Mouse (Mus musculus) limb, embryonic 10.5 days (tissue): Measurements from ENCODE around the gene Dguok. TPM values are rescaled to one million over a fixed set of nuclear protein-coding genes. Genes with fewer than 3 reads are reported as not detected.

ENCODE experiments used
- DNase-seq: peaks from one replicate; pipeline ENCODE4 v3.0.0-alpha.2; 2017; ENCODE audit warnings: low spot score
- H3K27ac ChIP-seq: fragments of 300-500 bp; sonication (generic); 2 replicates; pipeline ENCODE4 v1.5.1; 2016; ENCODE audit warnings: mild to moderate bottlenecking
- H3K27me3 ChIP-seq: fragments of 300-500 bp; sonication (generic); 2 replicates; pipeline ENCODE4 v1.6.1; 2016; ENCODE audit warnings: low read depth, mild to moderate bottlenecking; ENCODE audit not compliant: poor library complexity, severe bottlenecking
- H3K36me3 ChIP-seq: fragments of 300-500 bp; sonication (generic); 2 replicates; pipeline ENCODE4 v1.6.1; 2016; ENCODE audit warnings: mild to moderate bottlenecking, moderate library complexity
- H3K4me1 ChIP-seq: fragments of 300-500 bp; sonication (generic); 2 replicates; pipeline ENCODE4 v1.6.1; 2016
- H3K4me3 ChIP-seq: fragments of 300-500 bp; sonication (generic); 2 replicates; pipeline ENCODE4 v1.5.1; 2016; ENCODE audit warnings: mild to moderate bottlenecking, moderate library complexity
- H3K9me3 ChIP-seq: fragments of 300-500 bp; sonication (generic); replicated peaks from 2 replicates; pipeline ENCODE4 v1.6.1; 2016; ENCODE audit warnings: mild to moderate bottlenecking
- WGBS: fragments of 180-500 bp; shearing (Covaris S2); methylation state at CpG from one replicate; pipeline ENCODE4 v1.1.7; 2016; 5-methylcytosine and 5-hydroxymethylcytosine counted together
- polyA plus RNA-seq: library from polyadenylated mRNA; unstranded; fragments of >200 nt; fragmentation: Nextera tagmentation; extraction: Ambion mirVana; gene quantifications from 2 replicates; pipeline ENCODE4 v1.2.1, GENCODE M21; 2016

Gene Dguok
- polyA plus RNA-seq, 1 experiment from 2014 or later, result 69.5 TPM

DNA sequence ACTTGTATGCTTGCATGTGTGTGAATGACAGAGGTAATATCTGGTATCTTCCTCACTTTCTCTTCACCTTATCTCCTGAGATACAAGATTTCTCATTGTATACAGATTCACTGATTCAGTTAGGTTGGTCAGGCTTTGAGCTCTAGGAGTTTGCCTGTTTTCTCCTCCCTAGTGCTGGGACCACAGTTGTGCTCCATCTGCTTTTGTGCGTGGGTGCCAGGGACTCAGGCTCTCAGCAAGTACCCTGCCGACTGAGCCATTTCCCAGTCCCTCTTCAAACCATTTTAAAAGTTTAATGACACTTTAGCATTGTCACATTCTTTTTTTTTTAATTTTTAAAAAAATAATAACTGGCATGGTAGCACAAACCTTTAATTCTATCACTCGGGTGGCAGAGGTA lies 8.4 kb upstream of the Dguok start:
- Histone ChIP-seq H3K27me3 (no peaks in the 10 kb centered on the region), H3K9me3 (no peaks in the 10 kb centered on the region), H3K27ac (no peak overlapping the region), H3K36me3 (no peaks in the 10 kb centered on the region), H3K4me3 (no peak overlapping the region), H3K4me1 (no peaks in the 10 kb centered on the region)
- WGBS, result 72% methylated on average over 3 of the region's 3 CpGs
- no peak for DNase-seq

DNA sequence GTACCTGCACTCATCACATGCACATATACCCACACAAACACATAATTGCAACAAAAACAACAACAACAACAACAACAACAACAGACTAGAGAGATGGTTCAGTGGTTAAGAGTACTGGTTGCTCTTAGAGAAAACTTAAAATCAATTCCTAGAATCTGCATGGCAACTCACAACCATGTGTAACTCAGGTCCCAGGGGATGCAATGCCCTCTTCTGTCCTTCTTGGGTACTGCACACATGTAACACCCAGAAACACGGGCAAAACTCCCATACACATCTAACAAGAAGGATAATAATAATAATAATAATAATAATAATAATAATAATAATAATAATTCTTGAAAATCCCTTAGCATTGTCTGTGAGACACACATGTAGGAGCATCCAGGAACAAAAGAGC lies 5.7 kb upstream of the Dguok start:
- DNase-seq, result peak; percentile 60
- 31% methylated on average over 1 of the region's 1 CpGs for WGBS

DNA sequence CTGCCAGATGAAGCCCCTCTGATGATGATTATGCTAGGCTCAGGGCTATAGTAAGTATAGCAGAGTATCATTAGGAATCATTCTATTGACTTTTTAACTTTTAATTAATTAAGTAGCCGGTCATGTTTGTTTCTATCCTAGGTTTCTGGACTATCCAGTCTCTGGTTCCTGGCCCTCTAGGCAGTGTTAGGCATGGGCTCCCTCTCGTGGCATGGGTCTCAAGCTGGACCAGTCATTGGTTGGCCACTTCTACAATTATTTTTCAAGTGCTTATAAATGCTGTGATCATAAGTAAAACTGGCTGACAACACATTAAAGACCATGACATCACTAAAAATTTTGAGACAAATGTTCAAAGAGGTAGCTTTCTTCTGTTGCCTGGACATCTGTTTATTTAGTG lies 3.4 kb upstream of the Dguok start:
- H3K4me3 ChIP-seq, result no peak overlapping the region
- H3K4me1 ChIP-seq, result peaks cover 14% of the 10 kb centered on the region
- 64% methylated on average over 2 of the region's 2 CpGs for WGBS
- no peaks in the 10 kb centered on the region for H3K27me3 ChIP-seq
- no peak overlapping the region for H3K27ac ChIP-seq
- no peaks in the 10 kb centered on the region for H3K36me3 ChIP-seq
- H3K9me3 ChIP-seq, result no peaks in the 10 kb centered on the region
- no peak for DNase-seq

More for the DNA sequence above, 5.7 kb upstream of the Dguok start:
- Histone ChIP-seq H3K4me1 (peaks cover 4% of the 10 kb centered on the region; the same call in 1 of the 2 replicates), H3K9me3 (no peaks in the 10 kb centered on the region), H3K27ac (no peak overlapping the region), H3K27me3 (no peaks in the 10 kb centered on the region), H3K4me3 (no peak overlapping the region), H3K36me3 (no peaks in the 10 kb centered on the region)

DNA sequence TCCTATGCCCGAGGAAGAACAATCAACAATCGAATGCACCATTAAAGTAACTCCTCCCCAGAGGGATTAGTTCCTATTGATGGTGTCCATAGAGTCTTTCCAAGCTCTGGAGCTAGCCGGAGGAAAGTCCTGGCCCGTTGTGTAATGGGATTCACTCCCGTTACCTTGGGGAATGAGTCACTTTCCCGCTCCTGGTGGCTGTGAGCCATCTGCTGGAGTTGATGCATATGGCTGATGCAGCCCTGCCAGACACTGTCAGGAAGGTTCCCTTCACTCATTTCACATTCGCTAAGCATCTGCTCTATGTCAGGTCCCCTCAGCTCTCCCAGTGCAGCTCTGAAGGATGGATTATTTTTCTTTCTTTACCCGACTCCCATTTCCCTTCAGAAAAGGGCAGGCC lies 2.7 kb upstream of the Dguok start:
- H3K9me3 ChIP-seq, result no peaks in the 10 kb centered on the region
- no peak for DNase-seq
- H3K27me3 ChIP-seq, result no peaks in the 10 kb centered on the region
- peaks cover 16% of the 10 kb centered on the region for H3K4me1 ChIP-seq
- H3K36me3 ChIP-seq, result no peaks in the 10 kb centered on the region
- no peak overlapping the region for H3K4me3 ChIP-seq
- 59% methylated on average over 8 of the region's 8 CpGs for WGBS
- H3K27ac ChIP-seq, result no peak overlapping the region

DNA sequence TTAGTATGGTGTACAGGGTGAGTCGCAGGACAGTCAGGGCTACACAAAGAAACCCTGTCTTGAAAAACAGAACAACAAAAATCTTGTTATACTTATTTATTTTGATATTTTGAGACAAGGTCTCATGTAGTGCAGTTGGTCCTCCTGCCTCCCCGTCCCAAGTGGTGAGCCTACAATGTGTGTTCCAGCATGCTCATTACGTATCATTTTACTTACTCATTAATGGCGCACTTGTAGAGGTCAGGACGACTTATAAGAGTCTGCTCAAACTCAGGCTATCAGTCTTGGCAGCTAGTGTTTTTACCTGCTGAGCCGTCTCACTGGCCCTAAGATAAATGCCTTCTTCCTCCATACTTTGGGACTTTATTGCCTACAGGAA lies 388 bp upstream of the Dguok start:
- Histone ChIP-seq H3K36me3 (peaks cover 3% of the 10 kb centered on the region; the same call in 1 of the 2 replicates), H3K27me3 (no peaks in the 10 kb centered on the region), H3K27ac (peak overlapping the region; percentile 92), H3K9me3 (no peaks in the 10 kb centered on the region), H3K4me3 (peak overlapping the region; percentile 91), H3K4me1 (peaks cover 16% of the 10 kb centered on the region)
- WGBS, result 34% methylated on average over 6 of the region's 6 CpGs
- DNase-seq, result peak; percentile 32

DNA sequence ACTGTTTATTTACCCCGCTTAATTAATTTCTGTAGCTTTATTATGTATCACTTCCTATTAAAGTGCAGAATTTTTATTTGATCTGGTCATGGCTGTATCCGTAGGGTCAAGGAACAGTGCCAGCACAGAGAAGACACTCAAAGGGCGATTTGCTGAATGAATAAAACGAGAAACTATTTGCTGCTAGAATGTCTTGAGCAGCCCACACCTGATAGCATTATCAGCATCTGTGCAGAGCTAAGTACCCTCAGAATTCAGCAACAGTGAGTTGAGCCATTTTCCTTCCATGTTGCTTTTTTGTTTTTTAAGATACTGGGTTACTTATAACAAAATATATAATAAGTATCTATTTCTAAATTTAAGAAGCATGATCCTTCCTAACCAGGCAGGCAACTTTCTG lies 1.2 kb downstream of the Dguok start:
- no peaks in the 10 kb centered on the region for H3K9me3 ChIP-seq
- H3K4me1 ChIP-seq, result peaks cover 16% of the 10 kb centered on the region
- WGBS, result 94% methylated on average over 4 of the region's 4 CpGs
- no peaks in the 10 kb centered on the region for H3K27me3 ChIP-seq
- H3K4me3 ChIP-seq, result peak overlapping the region; percentile 91
- no peak overlapping the region for H3K27ac ChIP-seq
- peaks cover 4% of the 10 kb centered on the region; the same call in 1 of the 2 replicates for H3K36me3 ChIP-seq
- no peak for DNase-seq

DNA sequence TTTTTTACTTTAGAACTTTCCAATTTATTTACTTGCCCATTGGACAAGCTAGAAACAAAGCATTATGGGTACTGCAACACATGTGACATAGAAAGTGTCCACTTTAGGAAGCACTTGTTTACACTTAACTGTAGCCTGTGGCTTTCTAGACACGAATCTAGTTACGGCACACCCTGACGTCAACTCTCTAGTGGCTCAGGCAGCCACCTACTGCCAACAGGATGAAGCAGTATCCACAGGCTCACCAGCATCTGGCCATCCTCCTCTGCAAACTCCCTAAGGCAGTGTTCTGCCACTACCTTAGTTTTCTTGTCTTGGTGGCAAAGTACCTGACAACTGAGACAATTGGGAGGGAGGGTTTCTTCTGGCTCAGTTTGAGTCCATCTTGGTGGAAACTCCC lies 3.4 kb downstream of the Dguok start:
- Histone ChIP-seq H3K27me3 (no peaks in the 10 kb centered on the region), H3K9me3 (no peaks in the 10 kb centered on the region), H3K36me3 (peaks cover 17% of the 10 kb centered on the region; the same call in 1 of the 2 replicates), H3K27ac (no peak overlapping the region), H3K4me3 (no peak overlapping the region), H3K4me1 (peaks cover 16% of the 10 kb centered on the region)
- 87% methylated on average over 3 of the region's 3 CpGs for WGBS
- no peak for DNase-seq

DNA sequence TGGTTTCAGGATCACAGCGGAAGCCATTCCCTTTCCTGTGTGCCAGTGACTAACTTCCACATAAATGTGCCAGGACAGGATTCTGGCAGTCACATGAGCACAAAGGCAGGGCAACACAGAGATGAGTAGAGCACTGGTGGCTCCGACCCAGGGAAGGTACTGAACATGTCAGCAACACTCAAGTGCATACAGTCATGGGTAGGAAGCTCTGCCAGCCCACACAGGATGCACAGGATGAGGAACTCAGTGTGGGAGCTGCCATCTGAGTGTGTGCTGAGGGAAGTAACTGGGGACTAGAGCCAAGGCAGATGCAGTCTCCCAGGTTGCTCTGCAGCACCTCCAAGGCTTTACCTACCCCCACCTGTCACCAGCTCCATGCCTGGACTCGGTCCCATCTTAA lies 4.1 kb downstream of the Dguok start:
- WGBS, result 82% methylated on average over 3 of the region's 3 CpGs
- no peak for DNase-seq
- peaks cover 24% of the 10 kb centered on the region for H3K36me3 ChIP-seq

DNA sequence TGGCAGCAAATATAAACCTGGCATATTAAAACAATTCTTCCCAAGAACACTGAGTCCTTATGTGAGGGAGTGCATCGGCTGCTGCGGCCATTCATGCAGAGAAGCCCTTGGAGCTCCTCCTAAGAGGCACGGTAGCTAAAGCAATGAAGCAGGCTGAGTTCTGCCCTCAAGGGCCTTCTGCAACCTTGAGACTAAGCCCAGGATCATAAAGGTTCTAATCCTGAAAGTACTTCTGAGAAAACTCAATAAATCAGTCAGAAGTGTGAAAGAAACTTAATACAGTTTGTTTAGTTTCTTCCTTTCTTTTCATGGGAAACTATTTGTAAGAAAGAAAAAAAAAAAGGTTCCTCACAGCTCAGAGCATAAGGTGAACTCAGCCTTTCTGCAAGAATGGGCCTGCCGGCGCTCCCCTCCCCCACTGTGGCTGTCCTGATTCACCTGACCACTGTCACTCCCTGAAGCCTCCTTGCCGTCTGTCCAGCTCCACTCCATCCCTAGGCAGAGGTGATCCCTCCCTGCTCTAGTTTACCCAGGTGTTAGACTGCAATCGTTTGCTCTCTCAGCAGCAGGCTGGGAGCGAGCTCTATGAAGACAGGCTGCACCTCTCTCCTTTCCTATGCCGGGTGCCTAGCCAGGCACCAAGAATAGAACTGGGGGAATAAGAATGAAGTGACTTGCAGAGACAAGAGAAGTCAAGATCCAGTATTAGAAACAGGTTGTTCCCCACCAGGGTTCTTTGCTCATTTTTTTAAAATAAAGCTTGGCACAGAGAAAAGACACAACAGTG lies 5.1 kb downstream of the Dguok start:
- WGBS, result 55% methylated on average over 9 of the region's 9 CpGs
- Histone ChIP-seq H3K9me3 (no peaks in the 10 kb centered on the region), H3K36me3 (peaks cover 30% of the 10 kb centered on the region), H3K27me3 (no peaks in the 10 kb centered on the region), H3K27ac (no peak overlapping the region), H3K4me1 (peaks cover 8% of the 10 kb centered on the region), H3K4me3 (no peak overlapping the region)
- no peak for DNase-seq

More for the DNA sequence above, 4.1 kb downstream of the Dguok start:
- H3K27me3 ChIP-seq, result no peaks in the 10 kb centered on the region
- no peak overlapping the region for H3K4me3 ChIP-seq
- H3K9me3 ChIP-seq, result no peaks in the 10 kb centered on the region
- H3K27ac ChIP-seq, result no peak overlapping the region
- H3K4me1 ChIP-seq, result peaks cover 14% of the 10 kb centered on the region

DNA sequence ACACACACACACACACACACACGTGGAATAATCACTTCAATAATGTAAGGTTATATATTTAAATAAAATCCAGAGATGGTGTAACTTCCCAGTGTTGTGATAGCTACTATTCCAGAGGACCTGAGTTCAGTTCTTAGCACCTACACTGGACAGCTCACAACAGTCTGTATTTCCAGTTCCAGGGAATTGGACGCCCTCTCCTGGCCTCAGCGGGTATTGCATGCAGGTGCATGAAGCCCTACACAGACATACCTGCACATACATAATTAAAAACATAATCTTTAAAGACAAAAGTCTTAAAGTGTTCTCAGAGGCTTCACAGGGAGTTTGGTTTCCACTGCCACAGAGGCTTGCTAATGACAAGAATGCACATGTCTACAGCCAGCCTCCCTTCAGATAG lies 6.3 kb downstream of the Dguok start:
- WGBS, result 61% methylated on average over 3 of the region's 3 CpGs
- H3K27ac ChIP-seq, result no peak overlapping the region
- H3K27me3 ChIP-seq, result no peaks in the 10 kb centered on the region
- no peak for DNase-seq
- 0 out of 2 replicates have a peak, but pooled peaks cover 3% of the 10 kb centered on the region for H3K4me1 ChIP-seq
- H3K9me3 ChIP-seq, result no peaks in the 10 kb centered on the region
- H3K4me3 ChIP-seq, result no peak overlapping the region
- H3K36me3 ChIP-seq, result peaks cover 38% of the 10 kb centered on the region

DNA sequence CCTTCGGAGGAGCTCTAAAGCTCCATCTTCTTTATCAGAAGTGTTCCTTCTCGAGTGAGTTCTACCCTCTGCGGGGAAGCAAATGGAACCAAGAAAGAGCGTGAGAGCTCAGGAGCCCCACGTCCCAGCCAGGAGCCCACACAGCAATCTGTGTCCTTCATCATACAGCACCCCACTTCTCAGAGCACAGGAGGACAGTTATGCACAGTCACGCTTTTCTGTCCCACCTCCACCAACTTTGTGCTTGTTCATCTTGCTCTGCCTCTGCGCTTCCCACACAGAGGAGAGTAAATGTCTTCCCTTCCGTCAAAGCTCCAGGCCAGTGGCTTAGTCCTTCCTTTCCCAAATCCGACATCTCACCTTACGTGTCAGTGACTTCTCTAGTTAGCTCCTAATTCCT lies 7.7 kb downstream of the Dguok start:
- no peak for DNase-seq
- Histone ChIP-seq H3K27ac (no peak overlapping the region), H3K4me1 (no peaks in the 10 kb centered on the region), H3K27me3 (no peaks in the 10 kb centered on the region), H3K4me3 (no peak overlapping the region), H3K9me3 (no peaks in the 10 kb centered on the region), H3K36me3 (peaks cover 44% of the 10 kb centered on the region)
- WGBS, result 92% methylated on average over 10 of the region's 10 CpGs

DNA sequence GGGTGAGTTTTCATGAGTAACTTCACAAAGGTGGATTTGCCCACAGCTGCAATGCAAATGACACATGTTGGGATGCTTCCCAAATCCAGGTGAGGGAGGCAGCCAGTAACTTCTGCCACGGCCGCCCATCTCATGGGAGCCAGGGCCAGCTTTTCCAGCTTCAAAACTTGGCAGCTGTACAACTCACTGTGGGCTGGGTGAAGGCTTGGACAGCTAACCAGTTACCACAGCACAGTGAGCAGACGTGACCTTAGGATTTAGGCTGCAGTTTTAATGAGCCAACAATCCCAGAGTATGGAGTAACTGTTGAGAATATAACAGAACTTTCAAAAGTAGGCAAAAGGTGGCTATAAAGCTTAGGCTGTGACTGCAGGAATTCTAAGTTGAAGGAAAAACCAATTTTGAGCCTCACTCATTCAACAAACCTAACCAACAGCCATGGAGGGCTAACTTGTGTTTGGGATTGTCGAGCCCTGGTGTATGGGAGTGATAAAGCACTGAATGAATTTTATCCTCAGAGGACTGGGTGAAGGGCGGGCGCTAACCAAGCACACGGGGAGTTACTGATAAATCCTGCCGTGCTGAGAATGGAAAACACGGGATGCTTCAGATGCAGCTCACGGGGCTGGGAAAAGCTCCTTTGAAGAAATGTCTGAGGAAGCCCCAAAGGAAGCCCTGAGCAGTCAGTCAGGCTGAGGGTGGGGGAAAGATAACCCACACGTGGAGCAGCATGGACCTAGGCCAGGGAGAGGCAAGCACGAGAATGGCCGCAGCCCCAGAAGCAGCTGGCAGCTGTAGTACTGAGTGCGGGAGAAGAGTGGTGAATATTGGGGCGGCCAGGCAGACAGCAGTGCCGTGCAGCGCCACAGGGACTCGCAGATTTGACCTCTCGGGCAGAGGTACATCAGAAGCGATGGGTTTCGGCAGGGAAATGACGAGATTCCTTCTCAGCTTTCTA lies 9.7 kb downstream of the Dguok start:
- H3K4me1 ChIP-seq, result no peaks in the 10 kb centered on the region
- DNase-seq, result no peak
- H3K27me3 ChIP-seq, result no peaks in the 10 kb centered on the region
- 92% methylated on average over 22 of the region's 22 CpGs for whole genome bisulfite sequencing
- no peak overlapping the region for H3K4me3 ChIP-seq
- peaks cover 53% of the 10 kb centered on the region for H3K36me3 ChIP-seq
- H3K9me3 ChIP-seq, result no peaks in the 10 kb centered on the region
- no peak overlapping the region for H3K27ac ChIP-seq
